Mouse (Mus musculus) liver, adult 2 months (tissue): Measurements from ENCODE around the gene Nos1ap. TPM values are rescaled to one million over a fixed set of nuclear protein-coding genes. Genes with fewer than 3 reads are reported as not detected.

Experiments used
- DNase-seq: peaks from one replicate; pipeline ENCODE4 v3.0.0-alpha.2; 2011; ENCODE audit warnings: low read depth, low spot score; ENCODE audit errors: extremely low read depth
- H3K27ac ChIP-seq: fragments of 200-500 bp; replicated peaks from 2 replicates; pipeline ENCODE4 v1.5.1; 2012; ENCODE audit warnings: low read depth, mild to moderate bottlenecking, control low read depth, inconsistent platforms, low read length; ENCODE audit not compliant: insufficient read depth
- H3K27me3 ChIP-seq: fragments of 200-500 bp; 2 replicates; pipeline ENCODE4 v1.6.1; 2012; ENCODE audit warnings: mild to moderate bottlenecking, moderate library complexity, low read length, inconsistent platforms; ENCODE audit not compliant: control insufficient read depth, insufficient read depth
- H3K36me3 ChIP-seq: fragments of 200-500 bp; 2 replicates; pipeline ENCODE4 v1.6.1; 2012; ENCODE audit warnings: low read length, inconsistent platforms; ENCODE audit not compliant: control insufficient read depth, insufficient read depth
- H3K4me1 ChIP-seq: fragments of 200-500 bp; 2 replicates; pipeline ENCODE4 v1.6.1; 2011; ENCODE audit warnings: low read length; ENCODE audit not compliant: control insufficient read depth, insufficient read depth
- H3K4me3 ChIP-seq: fragments of 200-500 bp; 2 replicates; pipeline ENCODE4 v1.5.1; 2011; ENCODE audit warnings: low read depth, mild to moderate bottlenecking, control low read depth, low read length, moderate library complexity; ENCODE audit not compliant: insufficient read depth
- H3K79me2 ChIP-seq: fragments of 200-500 bp; 2 replicates; pipeline ENCODE4 v1.6.1; 2012; ENCODE audit warnings: inconsistent platforms, mild to moderate bottlenecking, low read length, moderate library complexity; ENCODE audit not compliant: control insufficient read depth, insufficient read depth
- H3K9ac ChIP-seq: fragments of 200-500 bp; 2 replicates; pipeline ENCODE4 v1.6.1; 2012; ENCODE audit warnings: low read depth, mild to moderate bottlenecking, control low read depth, inconsistent platforms, low read length
- CTCF ChIP-seq: fragments of 200-500 bp; IDR thresholded peaks from 2 replicates; pipeline ENCODE4 v1.5.1; 2011; ENCODE audit warnings: low read depth, low read length, control low read depth
- POLR2A ChIP-seq: fragments of 200-500 bp; IDR thresholded peaks from 2 replicates; pipeline ENCODE4 v1.6.1; 2011; ENCODE audit warnings: low read length, control low read depth; ENCODE audit not compliant: insufficient read depth; ENCODE audit errors: extremely low read depth
- WGBS: fragments of 180-500 bp; shearing (Covaris S2); methylation state at CpG from one replicate; pipeline ENCODE4 v1.1.7; 2018; 5-methylcytosine and 5-hydroxymethylcytosine counted together
- polyA plus RNA-seq: library from polyadenylated mRNA; depleted of rRNA; stranded (reverse); fragments of >200 nt; gene quantifications from 2 replicates; pipeline ENCODE4 v1.2.3, GENCODE M21; 2012
- total RNA-seq: library from RNA; depleted of rRNA; stranded (reverse); fragments of >200 nt; gene quantifications from 2 replicates; pipeline ENCODE4 v1.2.3, GENCODE M21; 2014

The Nos1ap gene
- total and polyA plus RNA-seq, 2 experiments = 1.8 to 3.1 TPM

- Histone ChIP-seq H3K79me2 (peaks cover 24% of the 10 kb centered on the region), H3K27me3 (no peaks in the 10 kb centered on the region), H3K27ac (no peak overlapping the region), H3K36me3 (no peaks in the 10 kb centered on the region), H3K4me3 (no peak overlapping the region), H3K9ac (no peak overlapping the region), H3K4me1 (peaks cover 12% of the 10 kb centered on the region)
- no peak for DNase-seq
- TF ChIP-seq CTCF (no peak), POLR2A (no peak)
- 61% methylated on average over 6 of the region's 6 CpGs for WGBS
Observed at GRCm38 (mm10) chr1:170576012-170576727, 13.5 kb downstream of the Nos1ap start.

GRCm38 (mm10) chr1:170573117-170573516 is 16.5 kb downstream of the Nos1ap start:
- no peaks in the 10 kb centered on the region for H3K36me3 ChIP-seq
- H3K79me2 ChIP-seq = peaks cover 26% of the 10 kb centered on the region
- no peak overlapping the region for H3K27ac ChIP-seq
- no peak overlapping the region for H3K4me3 ChIP-seq
- WGBS = 88% methylated on average over 7 of the region's 7 CpGs
- H3K4me1 ChIP-seq = peaks cover 8% of the 10 kb centered on the region; the same call in 1 of the 2 replicates
- DNase-seq = no peak
- H3K9ac ChIP-seq = no peak overlapping the region
- TF ChIP-seq POLR2A (no peak), CTCF (no peak)
- no peaks in the 10 kb centered on the region for H3K27me3 ChIP-seq

GRCm38 (mm10) chr1:170566969-170567368 is 22.7 kb downstream of the Nos1ap start:
- Histone ChIP-seq H3K79me2 (peaks cover 10% of the 10 kb centered on the region; the same call in 1 of the 2 replicates), H3K4me1 (no peaks in the 10 kb centered on the region), H3K27me3 (no peaks in the 10 kb centered on the region), H3K27ac (no peak overlapping the region), H3K4me3 (no peak overlapping the region), H3K9ac (no peak overlapping the region), H3K36me3 (no peaks in the 10 kb centered on the region)
- 87% methylated on average over 4 of the region's 4 CpGs for WGBS
- TF ChIP-seq POLR2A (no peak), CTCF (no peak)
- no peak for DNase-seq

- WGBS = 43% methylated on average over 2 of the region's 2 CpGs
- no peak for TF ChIP-seq CTCF
- TF ChIP-seq POLR2A = no peak
Observed at GRCm38 (mm10) chr1:170566538-170566937, 23.1 kb downstream of the Nos1ap start.

GRCm38 (mm10) chr1:170564926-170565325 is 24.7 kb downstream of the Nos1ap start:
- WGBS = 89% methylated on average over 3 of the region's 3 CpGs
- Histone ChIP-seq H3K4me3 (no peak overlapping the region), H3K27ac (no peak overlapping the region), H3K36me3 (no peaks in the 10 kb centered on the region), H3K27me3 (no peaks in the 10 kb centered on the region), H3K9ac (no peak overlapping the region), H3K79me2 (peaks cover 5% of the 10 kb centered on the region; the same call in 1 of the 2 replicates), H3K4me1 (no peaks in the 10 kb centered on the region)
- no peak for TF ChIP-seq POLR2A
- TF ChIP-seq CTCF = no peak
- no peak for DNase-seq

More at GRCm38 (mm10) chr1:170566538-170566937, 23.1 kb downstream of the Nos1ap start:
- no peak overlapping the region for H3K9ac ChIP-seq
- no peak overlapping the region for H3K4me3 ChIP-seq
- no peaks in the 10 kb centered on the region for H3K4me1 ChIP-seq
- H3K27me3 ChIP-seq = no peaks in the 10 kb centered on the region
- no peak overlapping the region for H3K27ac ChIP-seq
- peak; percentile 32 for DNase-seq
- peaks cover 10% of the 10 kb centered on the region; the same call in 1 of the 2 replicates for H3K79me2 ChIP-seq
- H3K36me3 ChIP-seq = no peaks in the 10 kb centered on the region

GRCm38 (mm10) chr1:170562431-170562830 is 27.2 kb downstream of the Nos1ap start:
- Histone ChIP-seq H3K36me3 (no peaks in the 10 kb centered on the region), H3K9ac (no peak overlapping the region), H3K4me1 (no peaks in the 10 kb centered on the region), H3K27ac (no peak overlapping the region), H3K79me2 (peaks cover 3% of the 10 kb centered on the region; the same call in 1 of the 2 replicates), H3K27me3 (no peaks in the 10 kb centered on the region), H3K4me3 (no peak overlapping the region)
- TF ChIP-seq POLR2A = no peak
- no peak for TF ChIP-seq CTCF
- no peak for DNase-seq
- WGBS = 79% methylated on average over 1 of the region's 1 CpGs
